Mouse (Mus musculus): ENCODE results near the gene Slc8a2.

GRCm38 (mm10) chr7:16204791-16205190, 75.2 kb downstream of the Slc8a2 start:
- TF ChIP-seq CTCF (IDR thresholded peaks at IDR 0.05; ENCODE audit: extremely low read depth, insufficient read length, insufficient replicate concordance, low read depth, low read length), result no peak
- TF ChIP-seq POLR2A (IDR thresholded peaks at IDR 0.05; ENCODE audit: low read depth, low read length), result no peak

All from small intestine, adult 2 months (tissue).